Mouse (Mus musculus): ENCODE results near the gene Osm.

The Osm gene

DNA sequence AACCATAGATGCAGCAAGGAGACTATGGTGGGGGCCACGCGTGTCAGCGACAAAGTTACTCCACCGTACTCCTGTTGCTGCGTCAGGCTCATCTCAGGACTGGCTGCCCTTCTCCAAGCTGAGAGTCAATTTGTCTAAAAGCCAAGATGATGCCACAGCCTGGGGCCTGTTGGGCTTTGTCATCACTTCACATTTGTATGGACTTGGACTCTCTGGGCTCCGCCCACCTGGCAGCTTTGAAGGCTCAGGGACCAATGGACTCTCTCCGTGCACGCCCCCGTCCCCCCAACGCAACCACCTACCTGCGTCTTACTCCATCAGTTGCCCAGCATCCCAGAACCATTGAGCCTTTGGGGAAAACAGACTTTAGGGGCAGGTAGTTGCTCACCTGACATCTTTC lies 35.3 kb downstream of the Osm start:
- no peak for DNase-seq

DNA sequence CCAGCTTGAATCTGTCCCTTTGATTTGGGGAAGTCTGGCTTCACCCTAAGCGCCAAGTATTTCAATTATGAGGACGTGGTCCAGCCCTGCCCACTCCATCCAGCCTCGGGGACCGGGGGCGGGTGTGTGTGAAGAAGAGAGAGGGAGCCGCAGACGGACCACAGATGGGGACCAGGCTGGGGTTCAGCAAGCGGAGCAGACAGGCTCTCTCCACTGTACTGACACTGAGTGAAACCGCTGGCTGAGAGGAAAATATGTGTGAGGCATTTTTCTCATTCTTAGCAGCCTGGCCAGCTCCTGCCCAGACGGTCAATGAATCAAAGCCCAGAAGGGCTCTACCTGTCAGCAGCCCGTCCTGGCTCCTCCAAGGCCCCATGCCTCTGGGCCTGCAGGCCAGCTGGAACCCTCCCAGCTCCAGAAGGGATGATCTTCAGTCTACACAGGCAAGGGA lies 40.2 kb downstream of the Osm start:
- DNase-seq = no peak

GRCm38 (mm10) chr11:4279909-4280308 lies 43.7 kb downstream of the Osm start:
- no peak for DNase-seq

- no peak for DNase-seq
Observed at GRCm38 (mm10) chr11:4281852-4282251, 45.6 kb downstream of the Osm start.

- DNase-seq = no peak
Observed at GRCm38 (mm10) chr11:4283627-4284026, 47.4 kb downstream of the Osm start.

DNA sequence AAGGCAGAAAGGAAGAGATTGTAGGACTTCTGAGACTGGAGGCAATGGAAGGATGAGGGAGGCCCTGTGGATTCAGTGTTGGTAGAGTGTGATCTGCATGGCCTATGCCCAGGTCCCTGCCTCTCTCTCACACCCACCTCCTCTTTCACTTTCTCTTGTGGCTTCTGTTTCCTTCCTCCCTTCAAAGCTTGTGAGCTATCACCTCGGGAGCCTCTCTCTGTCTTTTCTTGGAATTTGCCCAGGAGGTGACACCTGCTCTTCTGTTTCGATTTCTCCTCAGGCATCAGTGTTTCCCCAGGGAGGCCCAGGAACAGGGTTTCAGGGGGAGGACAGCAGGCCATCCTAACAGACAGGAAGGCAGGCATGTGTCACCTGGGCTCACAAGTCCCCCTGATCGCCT lies 53.1 kb downstream of the Osm start:
- no peak for DNase-seq
